Mouse (Mus musculus): ENCODE data around the gene Cwf19l1. TPM values are rescaled to one million over a fixed set of nuclear protein-coding genes. Genes with fewer than 3 reads are reported as not detected.

Cwf19l1 gene
- polyA plus RNA-seq, 1 experiment from 2014 or later, result 13.8 TPM

- WGBS (ENCODE audit: missing documents), result 88% methylated on average over 3 of the region's 3 CpGs
- Histone ChIP-seq H3K36me3 (ENCODE audit: inconsistent target) (peaks cover 70% of the 10 kb centered on the region), H3K27ac (no peak overlapping the region), H3K79me2 (ENCODE audit: inconsistent target) (peaks cover 11% of the 10 kb centered on the region), H3K4me3 (ENCODE audit: inconsistent target) (no peak overlapping the region)
Observed at GRCm38 (mm10) chr19:44060226-44060625, 75.5 kb downstream of the Cwf19l1 start.

Other genes with a start within 250 kb of the Cwf19l1 start
- 10.0 to 13.6 TPM (median 12.2 TPM) in 3 replicates for gene Dnmbp, start 195.7 kb downstream of the Cwf19l1 start, polyA plus RNA-seq (2018)
- gene Cpn1, start 149.3 kb downstream of the Cwf19l1 start, polyA plus RNA-seq (2018), result 0.11 TPM in 1 of 3 replicates, not detected in the others
- gene Cyp2c23, start 106.7 kb downstream of the Cwf19l1 start, polyA plus RNA-seq (2018), result 0.09 TPM in 1 of 3 replicates, not detected in the others
- gene Erlin1, start 66.1 kb downstream of the Cwf19l1 start, polyA plus RNA-seq (2018), result 27.9 to 30.5 TPM (median 29.9 TPM) in 3 replicates
- 20.5 to 49.0 TPM (median 40.3 TPM) in 3 replicates for gene Chuk, start 28.4 kb downstream of the Cwf19l1 start, polyA plus RNA-seq (2018)
- 26.5 to 60.1 TPM (median 52.8 TPM) in 3 replicates for gene Bloc1s2, start 10.6 kb upstream of the Cwf19l1 start, polyA plus RNA-seq (2018)
- gene Pkd2l1, start 56.6 kb upstream of the Cwf19l1 start, polyA plus RNA-seq (2018), result not detected in 3 replicates
- not detected in 3 replicates for gene Scd3, start 67.4 kb upstream of the Cwf19l1 start, polyA plus RNA-seq (2018)
- 51.1 to 117 TPM (median 106 TPM) in 3 replicates for gene Scd2, start 157.8 kb upstream of the Cwf19l1 start, polyA plus RNA-seq (2018)
- 0.15 to 0.19 TPM (median 0.16 TPM) in 3 replicates for gene Scd4, start 197.2 kb upstream of the Cwf19l1 start, polyA plus RNA-seq (2018)